Mouse (Mus musculus) MEL (cell line): Measurements from ENCODE around the gene Dock1. TPM values are rescaled to one million over a fixed set of nuclear protein-coding genes. Genes with fewer than 3 reads are reported as not detected.

Experiments
- DNase-seq: peaks from one replicate; pipeline ENCODE4 v3.0.0; 2011; ENCODE audit warnings: low read depth, low spot score
- H3K27ac ChIP-seq: 2 replicates; pipeline ENCODE4 v1.5.1; 2012; ENCODE audit warnings: low read depth, mild to moderate bottlenecking, control low read depth, low read length, moderate library complexity; ENCODE audit not compliant: control insufficient read depth
- H3K27me3 ChIP-seq, 2 experiments: fragments of 150-350 bp in 1 of 2; sonication (generic) in 1 of 2; 2 replicates each; pipeline ENCODE4 v1.6.1; 2012; ENCODE audit warnings: low read length in 2 of 2, mild to moderate bottlenecking in 2 of 2, improper control_type of control experiment in 1 of 2, moderate library complexity in 1 of 2; ENCODE audit not compliant: insufficient read depth in 2 of 2, control insufficient read depth in 1 of 2
- H3K36me3 ChIP-seq, 2 experiments: 2 replicates each; pipeline ENCODE4 v1.6.1; 2012 to 2014; ENCODE audit warnings: low read length in 2 of 2, improper control_type of control experiment in 1 of 2, inconsistent platforms in 1 of 2, mild to moderate bottlenecking in 1 of 2; ENCODE audit not compliant: insufficient read depth in 2 of 2, control insufficient read depth in 1 of 2
- H3K4me1 ChIP-seq, 2 experiments: fragments of 150-350 bp in 1 of 2; sonication (generic) in 1 of 2; 2 replicates each; pipeline ENCODE4 v1.6.1; 2012; ENCODE audit warnings: low read length in 2 of 2, improper control_type of control experiment in 1 of 2, mild to moderate bottlenecking in 1 of 2; ENCODE audit not compliant: insufficient read depth in 2 of 2, control insufficient read depth in 1 of 2
- H3K4me3 ChIP-seq, 2 experiments: fragments of 150-350 bp in 1 of 2; sonication (generic) in 1 of 2; 2 replicates each; pipeline ENCODE4 v1.5.1; 2012; ENCODE audit warnings: low read depth in 2 of 2, low read length in 2 of 2, mild to moderate bottlenecking in 2 of 2, moderate library complexity in 2 of 2, control low read depth in 1 of 2, improper control_type of control experiment in 1 of 2; ENCODE audit not compliant: control insufficient read depth in 1 of 2, insufficient read depth in 1 of 2
- H3K79me2 ChIP-seq: 2 replicates; pipeline ENCODE4 v1.6.1; 2012; ENCODE audit warnings: mild to moderate bottlenecking, low read length, moderate library complexity; ENCODE audit not compliant: control insufficient read depth, poor library complexity, insufficient read depth
- H3K9ac ChIP-seq: 2 replicates; pipeline ENCODE4 v1.6.1; 2012; ENCODE audit warnings: low read depth, mild to moderate bottlenecking, control low read depth, low read length, moderate library complexity; ENCODE audit not compliant: control insufficient read depth, poor library complexity, severe bottlenecking
- H3K9me3 ChIP-seq: fragments of 150-350 bp; sonication (generic); replicated peaks from 2 replicates; pipeline ENCODE4 v1.6.1; 2012; ENCODE audit warnings: mild to moderate bottlenecking, low read length, improper control_type of control experiment, moderate library complexity; ENCODE audit not compliant: insufficient read depth
- CHD1 ChIP-seq: IDR thresholded peaks from 2 replicates; pipeline ENCODE4 v1.6.1; 2012; ENCODE audit warnings: low read depth, mild to moderate bottlenecking, inconsistent platforms, low read length, improper control_type of control experiment
- E2F4 ChIP-seq: IDR thresholded peaks from 2 replicates; pipeline ENCODE4 v1.6.1; 2011; ENCODE audit warnings: low read depth, low read length, improper control_type of control experiment, borderline replicate concordance
- EP300 ChIP-seq, 2 experiments: IDR thresholded peaks; 2 replicates each; pipeline ENCODE4 v1.6.1; 2011; ENCODE audit warnings: improper control_type of control experiment in 2 of 2, low read length in 2 of 2, low read depth in 1 of 2, mild to moderate bottlenecking in 1 of 2
- ETS1 ChIP-seq: IDR thresholded peaks from 2 replicates; pipeline ENCODE4 v1.6.1; 2012; ENCODE audit warnings: low read depth, mild to moderate bottlenecking, inconsistent platforms, low read length, improper control_type of control experiment, moderate library complexity
- KAT2A ChIP-seq: conservative IDR thresholded peaks from 2 replicates; pipeline ENCODE4 v1.6.1; 2012; ENCODE audit warnings: low read depth, low read length, improper control_type of control experiment, inconsistent platforms
- MAFK ChIP-seq: IDR thresholded peaks from 2 replicates; pipeline ENCODE4 v1.6.1; 2011; ENCODE audit warnings: low read depth, mild to moderate bottlenecking, low read length, improper control_type of control experiment, borderline replicate concordance
- MAX ChIP-seq: IDR thresholded peaks from 2 replicates; pipeline ENCODE4 v1.6.1; 2011; ENCODE audit warnings: low read length, improper control_type of control experiment
- MAZ ChIP-seq: IDR thresholded peaks from 2 replicates; pipeline ENCODE4 v1.6.1; 2012; ENCODE audit warnings: low read depth, mild to moderate bottlenecking, inconsistent platforms, low read length, improper control_type of control experiment
- MYC ChIP-seq: IDR thresholded peaks from 2 replicates; pipeline ENCODE4 v1.6.1; 2011; ENCODE audit warnings: low read depth, mild to moderate bottlenecking, low read length, improper control_type of control experiment, moderate library complexity
- NRF1 ChIP-seq: IDR thresholded peaks from 2 replicates; pipeline ENCODE4 v1.6.1; 2014; ENCODE audit warnings: low read depth, mild to moderate bottlenecking, inconsistent platforms, low read length, improper control_type of control experiment, moderate library complexity; ENCODE audit not compliant: poor library complexity, insufficient read depth, severe bottlenecking
- POLR2A ChIP-seq, 2 experiments: IDR thresholded peaks; 2 replicates each; pipeline ENCODE4 v1.6.1; 2011 to 2012; ENCODE audit warnings: low read length in 2 of 2, mild to moderate bottlenecking in 2 of 2, control low read depth in 1 of 2, improper control_type of control experiment in 1 of 2, low read depth in 1 of 2, moderate library complexity in 1 of 2; ENCODE audit not compliant: control insufficient read depth in 1 of 2, insufficient read depth in 1 of 2, poor library complexity in 1 of 2
- POLR2AphosphoS5 ChIP-seq: IDR thresholded peaks from 2 replicates; pipeline ENCODE4 v1.6.1; 2012; ENCODE audit warnings: low read depth, borderline replicate concordance, mild to moderate bottlenecking, inconsistent platforms, low read length, moderate library complexity, mixed read lengths
- RAD21 ChIP-seq: IDR thresholded peaks from 2 replicates; pipeline ENCODE4 v1.6.1; 2011; ENCODE audit warnings: mild to moderate bottlenecking, low read depth, low read length, improper control_type of control experiment
- SIN3A ChIP-seq: IDR thresholded peaks from 2 replicates; pipeline ENCODE4 v1.6.1; 2012; ENCODE audit warnings: low read length, improper control_type of control experiment, inconsistent platforms
- USF2 ChIP-seq, 2 experiments: IDR thresholded peaks; 2 replicates each; pipeline ENCODE4 v1.6.1; 2011 to 2012; ENCODE audit warnings: improper control_type of control experiment in 2 of 2, low read length in 2 of 2, borderline replicate concordance in 1 of 2, inconsistent platforms in 1 of 2, low read depth in 1 of 2, mild to moderate bottlenecking in 1 of 2; ENCODE audit not compliant: insufficient read depth in 1 of 2
- ZKSCAN1 ChIP-seq: IDR thresholded peaks from 2 replicates; pipeline ENCODE4 v1.6.1; 2012; ENCODE audit warnings: low read depth, mild to moderate bottlenecking, inconsistent platforms, low read length, improper control_type of control experiment, moderate library complexity
- ZMIZ1 ChIP-seq: IDR thresholded peaks from 2 replicates; pipeline ENCODE4 v1.6.1; 2012; ENCODE audit warnings: low read depth, mild to moderate bottlenecking, inconsistent platforms, low read length, improper control_type of control experiment, moderate library complexity
- polyA plus RNA-seq, 2 experiments: library from polyadenylated mRNA; stranded (reverse) in 1 of 2; unstranded in 1 of 2; fragments of >175 nt in 1 of 2; fragments of >200 nt in 1 of 2; gene quantifications; 2 replicates each; pipeline versions ENCODE4 v1.2.1 to v1.2.4; 2012; ENCODE audit warnings: low replicate concordance in 2 of 2, low read depth in 1 of 2; ENCODE audit not compliant: insufficient read length in 2 of 2, insufficient read depth in 1 of 2, missing spikeins in 1 of 2
- total RNA-seq: library from RNA; depleted of rRNA; stranded (reverse); fragments of 300-350 nt; gene quantifications from 2 replicates; pipeline ENCODE4 v1.2.3, GENCODE M21; 2012

Gene Dock1
- total and polyA plus RNA-seq, 3 experiments = not detected

DNA sequence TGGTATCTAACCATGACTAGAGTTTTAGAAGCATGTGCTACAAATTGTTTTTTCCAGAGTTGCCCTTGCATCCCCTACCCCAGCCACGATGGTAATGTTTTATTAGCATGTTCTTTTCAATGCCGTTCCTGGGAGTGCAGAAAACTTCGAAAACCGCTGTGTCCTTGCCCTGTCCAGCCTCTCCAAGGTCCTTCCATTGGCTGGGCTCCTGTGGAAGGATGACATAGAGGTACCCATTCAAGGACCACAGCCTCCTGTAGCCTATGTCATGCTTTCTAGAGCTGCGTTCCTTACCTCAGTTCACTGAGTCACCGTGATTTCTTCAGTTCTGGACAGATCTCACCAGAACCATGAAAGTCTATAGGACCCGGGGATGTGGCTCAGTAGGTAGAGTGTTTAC, 431.5 kb downstream of the Dock1 start:
- no peak overlapping the region for H3K9ac ChIP-seq
- no peaks in the 10 kb centered on the region for H3K4me1 ChIP-seq
- H3K27ac ChIP-seq = no peak overlapping the region
- no peaks in the 10 kb centered on the region for H3K9me3 ChIP-seq
- no peak overlapping the region for H3K4me3 ChIP-seq
- H3K27me3 ChIP-seq = no peaks in the 10 kb centered on the region
- DNase-seq = no peak
- no peaks in the 10 kb centered on the region for H3K79me2 ChIP-seq
- no peaks in the 10 kb centered on the region for H3K36me3 ChIP-seq
- TF ChIP-seq KAT2A (no peak), ETS1 (no peak), MYC (no peak), MAX (no peak), CHD1 (no peak), RAD21 (no peak), ZMIZ1 (no peak), SIN3A (no peak), E2F4 (no peak), POLR2AphosphoS5 (no peak), USF2 (IDR thresholded peaks at IDR 0.05; ENCODE audit: borderline replicate concordance in 1 of 2, insufficient read depth in 1 of 2, low read depth in 1 of 2, low read length in 2 of 2) (no peak), MAFK (no peak), POLR2A (IDR thresholded peaks at IDR 0.05; ENCODE audit: control insufficient read depth in 1 of 2, insufficient read depth in 1 of 2, low read depth in 1 of 2, low read length in 2 of 2, poor library complexity in 1 of 2) (no peak)
- TF ChIP-seq, all 39 proteins: peak for 0

DNA sequence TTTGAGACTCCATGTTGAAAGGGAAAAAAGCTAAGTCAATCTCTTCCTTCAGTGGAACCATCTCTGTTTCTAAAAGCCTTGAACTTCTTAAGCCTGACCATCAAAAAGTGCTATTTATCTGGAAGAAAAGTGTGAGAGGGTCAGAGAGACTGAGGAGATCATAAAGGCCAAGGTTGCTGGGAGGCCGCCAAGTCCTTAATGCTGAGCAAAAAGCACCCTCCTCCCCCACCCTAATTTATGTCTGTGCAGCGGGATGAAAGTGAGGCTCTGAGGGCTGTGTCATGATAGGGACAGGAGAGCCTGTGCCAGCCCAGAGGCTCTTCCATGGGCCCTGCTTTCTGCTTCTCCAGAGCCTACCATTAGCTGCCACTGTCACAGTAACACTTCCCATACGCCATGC, 436.1 kb downstream of the Dock1 start:
- Histone ChIP-seq H3K36me3 (no peaks in the 10 kb centered on the region), H3K4me1 (no peaks in the 10 kb centered on the region), H3K27me3 (no peaks in the 10 kb centered on the region), H3K9ac (no peak overlapping the region), H3K4me3 (no peak overlapping the region), H3K27ac (no peak overlapping the region), H3K9me3 (no peaks in the 10 kb centered on the region), H3K79me2 (no peaks in the 10 kb centered on the region)
- DNase-seq = no peak
- TF ChIP-seq NRF1 (no peak), EP300 (IDR thresholded peaks at IDR 0.05; ENCODE audit: low read depth in 1 of 2, low read length in 2 of 2) (no peak), MAZ (no peak), ZKSCAN1 (no peak)
